Mouse (Mus musculus): Measurements from ENCODE around the gene Gprc5d. TPM values are rescaled to one million over a fixed set of nuclear protein-coding genes. Genes with fewer than 3 reads are reported as not detected.

The Gprc5d gene
- total RNA-seq, 2 experiments from 2014 or later, result not detected

GRCm38 (mm10) chr6:135148506-135148905 is 30.4 kb upstream of the Gprc5d start:
- TF ChIP-seq CTCF (conservative IDR thresholded peaks at IDR 0.05), result peak; percentile 87
- Histone ChIP-seq H3K4me3 (no peak overlapping the region), H3K27ac (no peak overlapping the region; the same call in 1 of the 2 replicates)
- DNase-seq (ENCODE audit: low spot score in 2 of 2), result peak in 1 of 2 experiments; percentile 29

DNA sequence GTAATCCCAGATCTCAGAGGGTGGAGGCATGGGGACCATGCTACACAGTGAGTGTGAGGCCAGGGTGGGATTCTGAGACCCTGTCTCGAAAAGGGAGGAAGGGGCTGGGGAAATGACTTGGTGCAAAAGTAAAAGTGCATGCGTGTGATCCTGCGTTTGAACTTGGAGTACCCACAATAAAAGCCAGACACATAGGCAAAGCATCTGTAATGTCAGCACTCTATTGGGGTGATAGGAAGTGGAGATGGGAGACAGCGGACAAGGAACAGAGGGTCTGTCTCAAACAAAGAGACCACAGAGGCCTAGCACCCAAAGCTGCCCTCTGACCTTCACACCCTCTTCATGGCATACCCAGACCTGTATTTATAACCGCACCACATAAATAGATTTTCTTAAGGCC is 27.9 kb upstream of the Gprc5d start:
- no peak for DNase-seq (ENCODE audit: low spot score in 2 of 2)
- no peak for TF ChIP-seq CTCF (conservative IDR thresholded peaks at IDR 0.05)
- no peak overlapping the region for H3K4me3 ChIP-seq

GRCm38 (mm10) chr6:135144516-135144915 is 26.4 kb upstream of the Gprc5d start:
- peak overlapping the region; percentile 75 for H3K27ac ChIP-seq
- TF ChIP-seq CTCF (conservative IDR thresholded peaks at IDR 0.05), result peak; percentile 89
- H3K4me3 ChIP-seq, result no peak overlapping the region
- DNase-seq (ENCODE audit: low spot score in 2 of 2), result peak; percentile 48 to 51

More for the DNA sequence above, 27.9 kb upstream of the Gprc5d start:
- no peak overlapping the region for H3K27ac ChIP-seq

GRCm38 (mm10) chr6:135143151-135143550 is 25.1 kb upstream of the Gprc5d start:
- no peak for DNase-seq (ENCODE audit: low spot score in 2 of 2)
- Histone ChIP-seq H3K27ac (no peak overlapping the region), H3K4me3 (no peak overlapping the region)
- no peak for TF ChIP-seq CTCF (conservative IDR thresholded peaks at IDR 0.05)

GRCm38 (mm10) chr6:135141451-135142147 is 23.5 kb upstream of the Gprc5d start:
- no peak overlapping the region for H3K4me3 ChIP-seq
- H3K27ac ChIP-seq, result no peak overlapping the region
- no peak for DNase-seq (ENCODE audit: low spot score in 2 of 2)
- no peak for TF ChIP-seq CTCF (conservative IDR thresholded peaks at IDR 0.05)

DNA sequence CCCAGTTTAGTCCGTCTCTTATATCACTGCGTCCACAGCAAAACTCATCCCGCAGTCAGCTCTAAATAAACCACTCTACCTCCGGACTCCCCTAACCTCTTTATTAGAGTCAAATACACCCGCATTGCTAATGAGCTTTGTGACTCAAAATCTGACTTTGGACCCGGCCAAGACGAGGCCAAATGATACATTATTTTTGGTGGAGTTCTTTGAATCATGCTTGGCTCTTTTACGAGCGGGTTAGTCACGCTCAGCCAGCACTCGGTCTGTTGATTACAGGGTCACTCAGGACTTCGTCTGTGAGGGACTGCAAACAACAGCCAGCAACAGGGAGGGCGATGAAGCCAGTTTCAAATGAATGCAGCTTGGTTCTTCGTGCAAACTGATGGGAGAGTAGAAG is 20.7 kb upstream of the Gprc5d start:
- H3K27ac ChIP-seq, result no peak overlapping the region
- H3K4me3 ChIP-seq, result no peak overlapping the region
- no peak for DNase-seq (ENCODE audit: low spot score in 2 of 2)
- TF ChIP-seq CTCF (conservative IDR thresholded peaks at IDR 0.05), result no peak

DNA sequence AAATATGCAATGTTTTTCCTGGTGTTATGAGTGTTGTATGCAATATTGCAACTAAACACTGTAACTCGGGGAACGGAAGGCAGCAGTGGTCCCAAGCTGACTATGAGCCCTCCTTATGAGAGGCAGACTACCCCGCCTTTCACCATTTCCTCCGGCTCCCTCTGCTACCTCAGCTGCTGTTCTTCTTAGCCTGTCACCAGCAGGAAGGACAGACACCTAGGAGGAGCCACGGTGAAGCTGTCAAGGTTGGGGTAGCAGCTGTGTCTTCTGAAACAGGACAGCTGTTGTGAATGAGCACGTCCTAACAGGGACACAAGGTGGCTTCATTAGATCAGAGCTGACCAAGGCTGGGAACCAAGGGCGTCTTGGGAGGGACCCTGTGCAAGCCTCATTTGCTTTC is 20.1 kb upstream of the Gprc5d start:
- no peak for DNase-seq (ENCODE audit: low spot score in 2 of 2)
- H3K27ac ChIP-seq, result no peak overlapping the region
- H3K4me3 ChIP-seq, result no peak overlapping the region
- no peak for TF ChIP-seq CTCF (conservative IDR thresholded peaks at IDR 0.05)

- TF ChIP-seq CTCF (conservative IDR thresholded peaks at IDR 0.05), result no peak
- DNase-seq (ENCODE audit: low spot score in 2 of 2), result no peak
- no peak overlapping the region for H3K4me3 ChIP-seq
- no peak overlapping the region for H3K27ac ChIP-seq
Observed at GRCm38 (mm10) chr6:135137736-135138135, 19.7 kb upstream of the Gprc5d start.

DNA sequence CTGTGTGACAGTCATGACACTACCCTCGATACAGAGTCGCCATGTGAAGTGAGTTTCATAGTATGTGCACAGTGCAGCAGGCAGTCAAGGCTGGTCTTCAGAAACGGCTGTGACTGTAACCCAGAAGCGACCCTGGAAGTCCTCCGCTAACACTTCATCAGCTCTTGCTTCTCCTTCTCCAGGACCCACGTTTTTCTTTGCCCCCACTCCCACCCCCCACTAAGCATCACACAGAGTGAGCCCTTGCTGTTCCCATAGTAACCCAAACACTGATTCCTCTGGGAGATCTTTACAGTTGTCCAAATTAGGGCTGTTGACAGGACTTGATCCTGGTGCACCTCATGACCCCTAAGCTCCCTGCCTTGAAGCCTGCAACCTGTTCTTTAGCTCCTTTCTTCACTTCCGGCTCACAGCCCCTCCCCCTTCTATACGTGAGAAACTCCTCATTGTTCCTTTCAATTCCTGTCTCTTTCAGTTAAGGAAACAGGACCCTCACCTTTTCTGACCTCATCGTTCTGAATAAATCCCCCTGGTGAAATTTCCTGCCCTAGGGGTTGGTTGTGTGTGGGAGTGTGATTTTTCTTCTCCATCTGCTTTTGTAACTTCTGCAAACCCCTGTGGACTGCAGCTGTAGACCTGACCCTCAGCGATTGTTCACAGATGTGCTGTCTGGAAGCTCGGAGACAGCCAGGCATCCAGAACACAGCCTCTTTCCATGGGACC is 18.5 kb upstream of the Gprc5d start:
- Histone ChIP-seq H3K27ac (no peak overlapping the region), H3K4me3 (no peak overlapping the region)
- no peak for TF ChIP-seq CTCF (conservative IDR thresholded peaks at IDR 0.05)
- no peak for DNase-seq (ENCODE audit: low spot score in 2 of 2)

GRCm38 (mm10) chr6:135135735-135136134 is 17.7 kb upstream of the Gprc5d start:
- no peak for TF ChIP-seq CTCF (conservative IDR thresholded peaks at IDR 0.05)
- Histone ChIP-seq H3K27ac (no peak overlapping the region), H3K4me3 (no peak overlapping the region)
- DNase-seq (ENCODE audit: low spot score in 2 of 2), result no peak

GRCm38 (mm10) chr6:135133486-135133885 is 15.4 kb upstream of the Gprc5d start:
- TF ChIP-seq CTCF (conservative IDR thresholded peaks at IDR 0.05), result no peak
- Histone ChIP-seq H3K4me3 (no peak overlapping the region), H3K27ac (no peak overlapping the region)
- no peak for DNase-seq (ENCODE audit: low spot score in 2 of 2)

DNA sequence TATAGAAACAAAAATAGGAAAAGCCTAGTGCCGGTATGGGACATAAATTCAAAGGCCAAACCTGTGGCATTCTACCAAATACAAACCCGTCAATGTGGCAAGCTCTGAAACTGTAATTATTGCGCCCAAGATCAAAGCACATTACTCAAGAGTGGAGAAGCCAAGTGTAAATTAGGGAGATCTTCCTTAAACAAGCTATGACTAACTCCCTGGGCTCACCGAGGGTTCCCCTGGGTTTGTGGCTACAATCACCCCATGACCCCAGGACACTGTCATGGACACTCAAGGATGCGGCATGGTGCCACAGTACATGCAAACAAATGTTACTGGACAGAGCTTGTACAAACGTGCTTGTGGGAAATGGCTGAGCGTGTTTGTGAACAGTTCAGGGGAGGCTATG is 15.0 kb upstream of the Gprc5d start:
- no peak overlapping the region for H3K4me3 ChIP-seq
- no peak for DNase-seq (ENCODE audit: low spot score in 2 of 2)
- TF ChIP-seq CTCF (conservative IDR thresholded peaks at IDR 0.05), result no peak
- H3K27ac ChIP-seq, result no peak overlapping the region

- no peak for DNase-seq (ENCODE audit: low spot score in 2 of 2)
- H3K4me3 ChIP-seq, result no peak overlapping the region
- no peak overlapping the region for H3K27ac ChIP-seq
- no peak for TF ChIP-seq CTCF (conservative IDR thresholded peaks at IDR 0.05)
Observed at GRCm38 (mm10) chr6:135124755-135125380, 6.8 kb upstream of the Gprc5d start.
